Mouse (Mus musculus): Measurements from ENCODE around the gene Adgrl3.
A peak's percentile ranks its signal among the peaks of the same experiment; 100 is the strongest.

Gene Adgrl3

DNA sequence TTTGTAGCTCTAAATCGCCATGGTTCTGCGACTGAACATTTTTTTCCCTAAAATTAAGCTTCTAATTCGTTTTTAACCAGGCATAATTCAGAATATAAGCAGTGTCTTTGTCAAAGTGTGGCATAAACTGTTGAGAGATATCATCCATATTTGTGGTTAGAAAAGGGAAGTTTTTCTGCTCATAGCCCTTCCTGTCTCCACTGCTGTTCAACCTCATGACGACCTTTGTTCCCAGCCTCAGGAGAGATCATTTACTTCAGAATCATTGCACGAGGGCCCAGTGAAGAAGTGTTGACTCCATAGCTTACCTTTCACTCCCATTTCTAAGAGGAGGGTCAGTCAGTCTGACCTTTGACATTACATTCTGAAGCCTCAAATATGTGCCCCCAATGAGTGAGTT, 56.4 kb downstream of the Adgrl3 start:
- DNase-seq (ENCODE audit: low spot score): no peak

- DNase-seq (ENCODE audit: low spot score): no peak
These were observed 57.1 kb downstream of the Adgrl3 start for GRCm38 (mm10) chr5:81077031-81077430.

GRCm38 (mm10) chr5:81077990-81078389, 58.1 kb downstream of the Adgrl3 start:
- DNase-seq (ENCODE audit: low spot score): no peak

GRCm38 (mm10) chr5:81083698-81084360, 63.9 kb downstream of the Adgrl3 start:
- no peak for DNase-seq (ENCODE audit: low spot score)

DNA sequence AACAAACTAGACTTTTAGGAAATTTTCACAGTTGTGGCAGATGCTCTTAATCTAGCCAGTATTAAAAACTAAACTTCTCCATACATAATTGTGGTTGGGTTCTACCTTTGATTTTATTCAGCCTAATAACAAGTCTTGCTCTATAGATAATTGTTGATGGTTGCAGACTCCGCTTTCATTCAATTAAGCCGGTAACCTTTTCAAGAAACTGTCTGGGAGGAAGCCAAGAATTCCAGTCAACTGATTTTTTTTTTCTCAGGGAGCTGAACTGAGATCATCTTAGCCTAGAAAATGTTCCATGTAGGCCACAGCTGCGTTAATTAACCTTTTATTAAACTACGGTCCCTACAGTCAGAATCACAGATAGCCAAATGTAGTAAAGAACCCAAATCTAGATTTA, 65.2 kb downstream of the Adgrl3 start:
- no peak for DNase-seq (ENCODE audit: low spot score)

GRCm38 (mm10) chr5:81088667-81089066, 68.7 kb downstream of the Adgrl3 start:
- DNase-seq (ENCODE audit: low spot score): no peak

DNA sequence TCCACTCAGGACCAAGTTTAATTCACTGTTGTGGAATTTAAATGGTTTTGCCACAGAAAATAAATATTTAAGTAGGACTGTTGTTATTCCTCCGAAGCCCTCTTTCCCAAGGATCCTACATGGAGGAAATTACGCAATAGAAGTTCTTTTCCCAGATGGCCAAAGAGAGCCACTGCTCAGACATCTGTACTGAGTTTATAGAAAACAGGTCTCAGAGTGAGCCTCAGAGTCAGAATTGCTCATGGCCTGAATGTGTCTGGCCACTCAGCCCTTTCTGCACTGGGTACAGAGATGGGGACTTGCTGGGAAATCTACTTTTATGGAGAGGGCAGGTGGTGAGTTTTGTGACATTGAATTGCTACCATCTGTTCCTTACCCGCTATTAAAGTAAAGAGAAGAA, 74.7 kb downstream of the Adgrl3 start:
- no peak for DNase-seq (ENCODE audit: low spot score)

- DNase-seq (ENCODE audit: low spot score): no peak
These were observed 77.2 kb downstream of the Adgrl3 start for GRCm38 (mm10) chr5:81097131-81097530.

DNA sequence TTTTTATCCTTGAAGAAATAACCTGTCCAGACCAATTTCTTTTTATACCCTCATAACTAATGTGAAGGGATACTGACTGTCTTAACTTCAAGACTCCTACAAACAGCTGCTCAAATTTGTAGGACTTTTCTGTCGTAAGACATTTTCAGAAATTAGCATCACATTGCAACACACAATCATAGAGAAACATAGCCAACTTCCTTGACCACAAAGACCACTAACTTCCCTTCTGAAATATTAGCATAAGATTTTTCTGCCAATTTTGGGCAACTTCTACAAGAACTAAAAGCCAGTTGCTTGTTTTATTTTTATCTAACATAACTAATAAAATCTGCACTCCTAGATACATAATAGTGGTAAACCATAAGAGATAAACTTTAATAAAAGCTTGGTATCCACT, 87.5 kb downstream of the Adgrl3 start:
- no peak for DNase-seq (ENCODE audit: low spot score)

DNA sequence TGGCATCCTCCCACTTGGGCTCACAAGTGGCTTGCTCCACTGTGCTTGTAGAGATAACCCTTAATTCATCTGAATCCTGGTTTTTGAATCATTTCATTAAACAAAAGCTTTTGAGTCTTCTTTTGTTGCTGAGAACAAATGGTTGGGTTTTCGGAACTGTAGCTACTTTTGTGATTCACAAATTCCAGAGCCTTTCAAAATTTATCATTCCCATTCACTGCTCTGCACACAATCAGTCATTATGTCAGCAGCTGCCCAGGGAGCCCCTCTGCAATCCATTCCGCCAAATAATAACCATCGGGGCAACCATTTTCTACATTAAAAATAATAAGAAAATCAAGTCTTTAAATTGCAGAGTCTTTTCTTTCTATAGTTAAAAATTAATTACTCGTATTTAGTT, 104.5 kb downstream of the Adgrl3 start:
- DNase-seq (ENCODE audit: low spot score): no peak

DNA sequence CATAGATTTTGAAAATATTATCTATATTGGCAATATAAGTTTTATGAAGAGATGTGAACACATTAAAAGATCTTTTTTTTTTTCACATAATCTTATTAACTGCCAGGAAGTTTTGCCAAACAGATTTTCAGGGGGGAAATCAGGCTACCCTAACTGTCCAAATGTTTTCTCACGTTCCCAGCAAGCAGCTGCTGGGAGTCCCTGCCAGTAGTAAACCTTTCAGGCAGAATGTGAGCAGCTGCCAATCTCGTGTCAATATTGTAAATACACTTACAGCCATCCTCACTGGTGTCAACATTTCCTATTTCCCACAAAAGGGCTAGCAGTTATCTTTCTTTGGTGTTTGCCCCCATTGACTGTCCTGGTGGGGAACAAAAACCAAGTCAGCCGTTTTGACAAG, 107.7 kb downstream of the Adgrl3 start:
- no peak for DNase-seq (ENCODE audit: low spot score)

GRCm38 (mm10) chr5:81136394-81136793, 116.5 kb downstream of the Adgrl3 start:
- no peak for DNase-seq (ENCODE audit: low spot score)

DNA sequence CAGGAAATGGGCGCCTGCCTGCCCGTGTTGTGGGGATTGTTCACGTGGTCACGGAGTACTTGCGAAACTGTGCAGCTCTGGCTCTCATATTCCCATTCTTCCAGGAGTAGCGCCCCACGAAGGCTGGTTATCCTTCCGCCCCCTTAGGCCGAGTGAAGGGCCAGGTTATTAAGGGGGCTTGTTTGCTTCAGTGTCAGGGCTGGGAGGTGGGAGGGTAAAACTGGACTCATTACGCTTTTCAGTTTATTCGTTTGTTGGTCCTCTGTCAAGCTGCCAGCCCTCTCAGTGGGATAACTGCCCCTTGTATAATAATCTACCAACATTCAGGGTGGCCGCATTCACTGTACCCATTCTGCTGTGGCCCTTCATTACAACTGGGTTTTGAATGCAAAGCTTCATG, 135.9 kb downstream of the Adgrl3 start:
- no peak for DNase-seq (ENCODE audit: low spot score)

- no peak for DNase-seq (ENCODE audit: low spot score)
These were observed 136.3 kb downstream of the Adgrl3 start for GRCm38 (mm10) chr5:81156281-81156680.

DNA sequence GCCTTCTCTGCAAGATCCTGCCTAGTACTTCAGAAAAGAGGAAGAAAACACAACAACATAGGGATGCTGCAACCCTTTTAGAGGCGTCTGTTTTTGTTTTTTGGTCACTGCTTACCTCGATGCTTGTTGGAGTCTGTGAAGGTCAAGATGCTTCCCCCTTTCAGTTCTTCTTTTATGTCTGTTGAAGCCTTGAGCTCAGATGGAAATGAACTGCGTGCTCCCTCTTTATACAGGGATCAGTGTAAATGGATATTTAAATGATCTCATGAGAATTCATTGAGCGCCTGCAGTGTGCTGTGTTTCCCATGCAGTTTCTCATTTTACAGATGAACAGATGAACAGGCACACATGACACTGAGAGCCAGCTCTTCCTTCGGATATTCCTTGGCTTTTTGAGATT, 136.9 kb downstream of the Adgrl3 start:
- DNase-seq (ENCODE audit: low spot score): no peak

GRCm38 (mm10) chr5:81159013-81159412, 139.1 kb downstream of the Adgrl3 start:
- no peak for DNase-seq (ENCODE audit: low spot score)

- DNase-seq (ENCODE audit: low spot score): no peak
These were observed 140.5 kb downstream of the Adgrl3 start for GRCm38 (mm10) chr5:81160431-81160830.

DNA sequence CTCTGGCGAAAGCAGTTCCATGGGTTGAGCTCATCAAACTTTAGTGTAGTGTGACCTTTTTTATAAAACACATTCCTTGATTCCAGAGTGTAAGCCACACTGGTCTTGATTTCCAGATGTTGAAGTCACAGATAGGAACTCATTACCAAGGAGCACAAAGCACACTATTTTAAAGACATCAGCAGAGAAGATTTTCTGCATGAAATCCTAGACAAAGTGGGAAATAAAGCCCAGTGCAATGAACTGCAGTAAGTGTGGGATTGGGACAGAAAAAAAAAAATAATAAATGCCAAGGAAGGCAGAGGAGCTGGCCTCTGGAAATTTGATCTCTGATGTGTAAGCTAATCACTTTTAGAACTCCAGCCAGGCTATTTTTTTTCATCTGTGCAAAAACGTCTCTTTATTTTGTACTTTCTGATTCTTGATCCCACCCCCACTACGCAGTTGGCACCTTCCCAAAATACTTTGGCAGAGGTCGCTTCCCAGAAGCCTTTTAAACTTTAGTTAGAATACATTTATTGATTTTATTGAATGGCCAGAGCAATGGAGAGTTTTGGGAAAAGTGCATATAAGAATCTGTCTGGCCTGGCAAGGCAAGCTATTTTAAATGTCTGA, 169.0 kb downstream of the Adgrl3 start:
- DNase-seq (ENCODE audit: low spot score): no peak

DNA sequence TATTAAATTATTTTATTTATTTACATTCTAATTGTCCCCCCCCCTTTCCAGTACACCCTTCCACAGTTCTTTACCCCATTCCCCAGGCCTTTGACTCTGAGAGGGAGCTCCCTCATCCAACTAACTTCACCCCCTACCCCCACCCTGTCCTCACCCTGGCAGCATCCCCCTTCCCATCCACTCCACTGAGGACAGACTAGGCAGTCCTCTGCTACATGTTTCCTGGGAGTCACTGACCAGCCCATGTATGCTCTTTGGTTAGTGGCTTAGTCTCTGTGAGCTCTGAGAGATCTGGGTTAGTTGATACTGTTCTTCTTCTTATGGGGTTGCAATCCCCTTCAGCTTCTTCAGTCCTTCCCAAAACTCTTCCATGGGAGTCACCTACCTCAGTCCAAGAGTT, 180.4 kb downstream of the Adgrl3 start:
- DNase-seq (ENCODE audit: low spot score): no peak

GRCm38 (mm10) chr5:81201885-81202284, 181.9 kb downstream of the Adgrl3 start:
- no peak for DNase-seq (ENCODE audit: low spot score)

- no peak for DNase-seq (ENCODE audit: low spot score)
These were observed 198.6 kb downstream of the Adgrl3 start for GRCm38 (mm10) chr5:81218500-81219057.

GRCm38 (mm10) chr5:81224465-81224864, 204.5 kb downstream of the Adgrl3 start:
- DNase-seq (ENCODE audit: low spot score): peak; percentile 9

DNA sequence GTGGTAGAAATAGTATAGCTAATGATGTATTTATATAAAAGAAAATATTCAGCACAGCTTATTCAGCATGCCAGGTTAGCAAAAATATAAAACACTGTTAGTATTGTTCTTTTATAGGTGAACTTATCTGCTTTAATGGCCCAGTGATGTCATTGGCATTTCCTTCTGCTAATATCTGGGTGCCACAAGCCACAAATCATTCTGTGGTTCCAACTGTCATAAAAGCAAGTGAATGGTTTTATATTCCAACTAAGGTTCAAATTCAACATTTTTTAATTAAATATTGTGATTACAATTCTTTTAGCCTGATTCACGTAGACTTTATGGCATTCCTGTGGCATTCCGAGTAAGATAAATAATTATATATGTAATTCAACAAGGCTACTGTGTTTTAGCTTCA, 205.5 kb downstream of the Adgrl3 start:
- DNase-seq (ENCODE audit: low spot score): no peak

DNA sequence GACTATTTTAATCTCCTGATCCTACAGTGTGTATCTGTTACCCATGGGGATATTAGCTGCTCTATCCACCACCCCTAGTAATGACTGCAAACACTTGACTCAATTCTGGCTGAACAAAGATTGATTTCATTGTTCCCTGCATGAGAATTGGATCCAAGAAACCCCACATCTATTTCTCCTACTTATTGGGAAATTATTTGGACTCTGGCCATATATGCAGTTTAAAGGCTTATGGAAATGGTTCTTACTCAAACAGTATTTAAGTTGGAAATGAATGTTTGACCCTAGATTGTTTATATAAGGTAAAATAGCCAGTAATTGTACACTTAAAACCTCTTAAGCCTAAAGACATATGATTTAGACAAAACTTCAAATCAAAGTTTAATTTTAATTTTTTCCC, 207.3 kb downstream of the Adgrl3 start:
- no peak for DNase-seq (ENCODE audit: low spot score)

All from embryo, embryonic 10 days (tissue).